Mouse (Mus musculus): Measurements from ENCODE around the gene 3110070M22Rik.

DNA sequence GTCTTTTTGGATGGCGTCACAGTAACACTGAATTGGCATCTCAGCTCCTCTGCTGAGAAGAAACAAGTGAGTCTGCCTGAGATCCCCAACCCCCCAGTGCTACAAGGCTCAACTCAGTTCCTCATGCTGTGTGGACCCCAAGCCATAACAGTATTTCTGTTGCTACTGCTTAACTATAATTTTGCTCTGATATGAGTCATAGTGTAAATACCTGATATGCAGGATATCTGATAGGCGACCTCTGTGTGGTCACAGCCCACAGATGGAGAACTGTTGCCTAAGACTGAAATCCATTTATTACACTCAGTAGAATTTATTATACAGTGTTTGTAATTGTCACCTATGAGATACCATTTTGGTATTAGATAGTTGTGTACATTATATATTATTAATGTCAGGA, 10.4 kb downstream of the 3110070M22Rik start:
- no peak for TF ChIP-seq CTCF (IDR thresholded peaks at IDR 0.05)
- no peak for TF ChIP-seq EP300 (IDR thresholded peaks at IDR 0.05)
